Mouse (Mus musculus): ENCODE measurements around the gene Calm3. TPM values are rescaled to one million over a fixed set of nuclear protein-coding genes. Genes with fewer than 3 reads are reported as not detected.
A peak's percentile ranks its signal among the peaks of the same experiment; 100 is the strongest.

Calm3 gene
- total RNA-seq, 2 experiments from 2014 or later: 309 to 310 TPM

DNA sequence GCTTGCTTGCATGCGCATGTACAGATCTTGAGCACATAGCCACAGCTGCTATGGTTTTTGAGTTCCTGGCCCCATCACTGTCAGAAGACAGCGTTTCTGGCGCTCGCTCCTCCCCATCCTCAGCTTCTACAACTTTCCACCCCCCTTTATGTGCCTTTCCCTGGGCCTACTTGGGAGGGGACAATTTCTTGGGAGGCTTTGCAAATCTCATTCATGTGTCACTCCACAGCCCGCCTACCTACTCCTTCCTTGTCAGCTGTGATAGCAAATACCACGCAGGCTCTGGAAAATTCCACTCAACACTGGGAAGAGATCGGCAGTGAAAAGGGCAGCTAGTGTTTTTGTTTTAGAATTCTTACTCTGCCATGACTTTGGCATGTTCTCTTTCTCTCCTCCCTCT, 16.4 kb upstream of the Calm3 start:
- DNase-seq: peak; percentile 25

DNA sequence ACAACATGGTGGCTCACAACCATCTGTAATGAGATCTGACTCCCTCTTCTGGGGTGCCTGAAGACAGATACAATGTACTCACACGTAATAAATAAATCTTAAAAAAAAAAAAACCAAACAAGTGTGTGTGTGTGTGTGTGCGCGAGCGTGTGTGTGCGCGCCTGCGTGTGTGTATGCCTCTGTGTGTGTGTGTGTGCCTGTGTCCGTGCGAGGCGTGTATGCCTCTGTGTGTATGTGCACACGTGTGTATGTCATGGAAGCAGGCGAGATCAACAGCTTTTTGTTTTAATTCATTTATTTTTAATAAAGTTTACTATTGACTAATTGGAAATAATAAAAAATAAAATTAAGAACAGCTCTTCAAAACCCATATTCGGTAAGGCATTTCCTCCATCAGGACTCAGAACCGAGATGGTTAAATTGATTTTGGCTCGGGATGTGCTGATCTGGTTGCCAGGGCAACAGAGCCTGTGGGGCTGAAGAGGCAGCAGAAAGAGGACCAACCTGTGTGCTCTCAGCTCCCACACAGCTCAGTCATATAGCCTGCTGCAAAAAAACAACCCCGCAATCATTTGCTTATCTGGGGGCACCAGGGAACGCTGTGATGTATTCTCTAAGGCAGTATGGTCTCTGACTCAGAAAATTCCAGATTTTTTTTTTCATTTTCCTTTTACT, 14.3 kb upstream of the Calm3 start:
- DNase-seq: peak; percentile 39

DNA sequence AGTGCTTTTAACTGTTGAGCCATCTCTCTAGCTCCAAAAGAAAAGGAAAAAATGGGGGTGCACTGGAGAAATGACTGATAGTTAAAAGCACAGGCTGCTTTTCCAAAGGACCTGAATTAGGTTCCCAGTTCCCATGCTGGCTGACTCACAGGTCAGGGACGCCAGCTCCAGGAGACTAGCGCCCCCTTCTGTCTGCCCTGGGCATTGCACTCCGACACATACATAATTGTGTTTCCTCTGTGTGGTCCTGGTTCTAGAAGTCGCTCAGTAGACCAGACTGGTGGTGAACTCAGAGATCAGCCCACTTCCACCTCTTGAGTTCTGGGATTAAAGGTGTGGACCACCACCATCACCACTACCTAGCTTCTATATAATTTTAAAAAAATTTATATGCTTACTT, 13.4 kb upstream of the Calm3 start:
- peak; percentile 40 for DNase-seq

DNA sequence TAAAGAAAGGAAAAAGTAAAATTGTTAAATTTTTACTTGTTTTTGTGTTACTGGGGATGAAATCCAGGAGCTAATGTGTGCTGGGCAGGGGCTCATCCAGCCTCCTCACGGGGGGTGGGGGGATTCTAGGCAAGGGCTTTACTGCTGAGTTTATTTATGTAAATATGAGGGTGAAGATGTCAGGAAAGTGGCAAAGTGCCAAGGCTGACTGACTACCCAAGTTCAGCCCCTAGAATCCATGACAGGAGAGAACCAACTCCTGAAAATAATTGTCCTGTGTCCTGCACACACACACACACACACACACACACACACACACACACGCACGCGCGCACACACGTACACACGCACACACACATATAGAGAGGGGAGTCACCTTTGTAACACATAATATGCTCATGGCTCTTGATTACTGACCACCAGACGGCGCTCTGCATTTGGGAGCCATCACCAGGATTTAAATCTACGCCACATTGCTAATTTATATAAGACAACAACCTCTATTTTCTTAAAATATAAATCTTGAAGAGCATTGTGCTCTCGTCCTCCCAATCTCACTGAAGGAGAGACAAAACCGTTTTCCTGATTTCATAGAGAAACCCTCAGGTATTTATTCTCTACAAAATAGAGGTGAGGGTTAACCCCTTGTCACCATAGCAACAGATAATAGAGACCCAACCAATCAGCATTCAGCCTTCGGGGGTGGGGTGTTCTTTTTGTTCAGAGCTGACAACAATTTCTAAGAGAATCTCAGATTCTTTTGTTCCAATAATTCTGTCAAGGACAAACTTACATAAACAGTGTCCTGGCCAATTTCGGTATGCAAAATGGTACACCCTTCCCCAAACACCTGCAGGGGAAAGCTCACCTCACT, 9.0 kb upstream of the Calm3 start:
- peak; percentile 70 for DNase-seq

DNA sequence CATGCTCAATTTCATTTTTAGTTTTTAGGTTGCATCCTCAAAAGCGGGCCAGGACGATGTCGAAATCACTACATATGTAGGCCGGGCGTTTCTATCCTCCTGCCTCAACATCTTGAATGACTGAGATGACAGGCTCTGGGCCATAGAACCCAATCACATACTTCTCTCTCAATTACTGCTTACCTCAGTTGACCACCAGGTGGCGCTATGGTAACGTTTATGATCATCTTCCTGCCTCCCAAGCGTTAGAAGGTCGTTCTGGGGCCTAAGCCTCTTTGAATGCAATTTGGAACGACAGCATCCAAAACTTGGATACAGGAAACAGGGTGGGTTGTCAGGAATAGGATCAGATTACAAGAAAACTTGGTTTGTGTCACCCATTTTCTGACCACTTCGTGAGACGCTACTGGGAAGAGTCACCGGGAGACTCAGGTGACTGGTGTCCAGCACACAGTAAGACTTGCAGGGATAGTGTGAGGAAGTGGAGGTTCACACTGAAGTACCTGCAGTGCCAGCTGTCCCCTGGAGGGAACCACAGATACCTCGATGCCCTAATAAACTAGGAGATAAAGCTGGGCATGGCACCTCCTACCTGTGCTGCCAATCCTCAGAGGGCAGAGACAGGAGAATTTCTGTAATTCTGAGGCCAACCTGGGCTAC, 8.2 kb upstream of the Calm3 start:
- peak; percentile 91 for DNase-seq

DNA sequence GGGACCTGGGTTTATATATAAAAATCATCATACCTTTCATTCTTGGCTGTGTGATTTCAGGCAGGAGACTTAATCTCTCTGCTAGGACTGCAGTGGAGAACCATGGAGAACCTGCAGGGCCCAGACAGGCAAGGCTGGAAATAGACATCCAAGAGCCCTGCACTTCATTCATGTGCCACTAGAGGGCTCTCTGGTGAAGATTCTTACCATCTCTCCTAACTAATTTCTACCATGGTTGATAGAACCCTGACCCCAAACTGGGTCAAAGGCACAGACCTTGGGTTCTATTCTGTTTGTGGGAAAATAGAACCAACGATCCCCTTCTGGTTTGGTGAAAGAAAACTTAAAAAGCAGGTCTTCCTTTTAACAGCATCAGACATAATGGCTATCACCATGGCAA, 6.9 kb upstream of the Calm3 start:
- DNase-seq: peak; percentile 82

DNA sequence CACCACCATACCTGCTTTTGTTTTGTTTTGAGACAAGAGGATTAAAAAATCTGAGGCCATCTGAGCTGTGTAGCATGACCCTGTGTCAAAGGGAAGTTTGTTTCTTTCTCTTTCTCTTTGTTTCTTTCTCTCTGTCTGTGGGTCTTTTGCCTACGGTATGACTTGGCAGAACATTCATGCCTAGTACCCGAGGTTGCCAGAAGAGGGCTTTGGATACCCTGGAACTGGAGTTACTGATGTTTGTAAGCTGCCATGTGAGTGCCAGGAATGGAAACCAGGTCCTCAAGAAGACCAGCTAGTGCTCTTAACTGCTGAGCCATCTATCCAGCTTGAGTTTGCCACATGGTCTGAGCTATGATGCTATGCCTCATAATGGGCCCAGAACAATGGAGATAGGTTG, 4.4 kb upstream of the Calm3 start:
- no peak for DNase-seq

DNA sequence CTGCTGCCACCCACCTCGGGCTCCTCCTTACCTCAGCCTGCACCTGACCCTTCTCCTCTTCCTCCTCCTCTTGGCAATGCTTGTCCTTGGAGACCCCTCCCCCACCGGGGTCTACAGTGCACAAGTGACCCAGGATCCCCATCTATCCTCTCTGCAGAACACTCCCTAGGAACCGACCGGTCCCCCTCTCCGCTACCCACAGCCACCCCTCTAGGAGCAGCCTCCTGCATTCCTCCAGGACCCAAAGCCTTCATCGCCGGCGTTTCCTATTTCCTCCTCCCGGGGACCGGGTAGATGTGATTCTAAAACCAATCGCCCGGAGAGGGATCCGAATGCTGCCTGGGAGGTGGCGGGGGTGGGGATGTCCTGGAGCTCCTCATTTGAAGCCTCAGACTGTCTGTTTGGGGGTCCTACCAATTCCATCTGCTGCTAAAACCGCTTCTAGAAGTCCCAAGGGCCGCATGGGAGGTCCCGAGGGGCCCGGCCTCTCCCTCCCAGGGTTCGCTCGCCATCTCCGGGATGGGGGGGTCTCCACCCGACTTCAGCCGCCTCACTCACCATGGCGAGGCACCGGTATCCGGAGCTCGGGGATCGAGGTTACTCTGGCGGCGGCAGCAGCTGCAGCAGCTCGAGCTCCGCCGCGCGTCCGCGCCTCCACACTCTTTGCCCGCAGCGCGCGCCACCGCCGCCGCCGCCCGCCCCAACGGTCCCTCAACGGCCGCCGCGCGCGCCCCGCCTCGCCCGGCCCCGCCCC, 454 bp downstream of the Calm3 start:
- no peak for DNase-seq

DNA sequence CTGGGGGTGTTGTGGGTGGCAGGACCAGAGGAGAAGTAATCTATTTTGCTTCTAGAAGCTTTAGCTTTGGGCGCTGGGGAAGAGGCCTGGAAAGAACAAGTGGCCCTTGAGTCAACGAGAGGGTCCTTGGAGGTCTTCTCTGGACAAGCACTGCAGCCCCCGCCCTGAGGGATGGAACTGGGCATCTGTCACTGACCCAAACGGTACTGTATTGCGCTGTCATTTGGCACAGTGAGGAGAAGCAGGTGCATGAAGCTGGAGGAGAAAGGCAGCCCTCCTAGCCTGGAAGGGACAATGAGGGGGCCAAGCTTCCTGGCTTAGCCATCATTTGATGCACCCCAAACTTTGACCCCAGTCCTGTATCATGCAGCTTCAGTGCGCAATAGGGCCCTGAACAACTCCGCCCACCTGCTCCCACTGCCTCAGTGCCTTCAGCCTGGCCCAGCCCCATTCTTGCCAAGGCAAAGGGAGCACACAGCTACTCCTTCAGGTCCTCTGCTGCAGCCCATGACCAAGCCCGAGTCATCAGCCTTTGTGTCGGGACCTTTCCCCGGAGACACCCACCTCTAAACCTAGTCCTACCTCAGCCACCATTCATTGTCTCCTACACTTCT, 1.4 kb downstream of the Calm3 start:
- DNase-seq: no peak

DNA sequence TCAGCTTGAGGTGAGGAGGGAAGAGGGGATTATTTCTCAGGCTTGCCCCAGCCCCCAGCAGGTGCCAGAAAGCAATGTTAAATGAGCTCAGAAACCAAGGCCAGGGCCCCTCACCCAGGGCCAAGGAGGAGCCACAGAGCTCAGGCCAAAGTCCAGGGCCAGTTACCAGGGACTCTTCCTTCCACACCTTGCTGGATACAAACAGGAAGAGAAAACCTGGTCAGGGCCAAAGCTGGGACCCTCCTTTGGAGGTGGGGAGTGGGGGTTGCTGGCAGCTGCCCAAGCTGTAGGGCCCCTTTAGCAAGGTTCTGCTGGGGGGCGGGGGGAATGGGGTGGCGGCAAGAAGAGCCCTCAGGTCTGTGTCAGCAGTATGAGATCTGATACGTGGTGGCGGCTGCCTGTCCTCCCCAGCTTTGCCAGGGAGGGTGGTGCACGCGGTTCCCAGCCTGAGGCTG, 2.0 kb downstream of the Calm3 start:
- no peak for DNase-seq

DNA sequence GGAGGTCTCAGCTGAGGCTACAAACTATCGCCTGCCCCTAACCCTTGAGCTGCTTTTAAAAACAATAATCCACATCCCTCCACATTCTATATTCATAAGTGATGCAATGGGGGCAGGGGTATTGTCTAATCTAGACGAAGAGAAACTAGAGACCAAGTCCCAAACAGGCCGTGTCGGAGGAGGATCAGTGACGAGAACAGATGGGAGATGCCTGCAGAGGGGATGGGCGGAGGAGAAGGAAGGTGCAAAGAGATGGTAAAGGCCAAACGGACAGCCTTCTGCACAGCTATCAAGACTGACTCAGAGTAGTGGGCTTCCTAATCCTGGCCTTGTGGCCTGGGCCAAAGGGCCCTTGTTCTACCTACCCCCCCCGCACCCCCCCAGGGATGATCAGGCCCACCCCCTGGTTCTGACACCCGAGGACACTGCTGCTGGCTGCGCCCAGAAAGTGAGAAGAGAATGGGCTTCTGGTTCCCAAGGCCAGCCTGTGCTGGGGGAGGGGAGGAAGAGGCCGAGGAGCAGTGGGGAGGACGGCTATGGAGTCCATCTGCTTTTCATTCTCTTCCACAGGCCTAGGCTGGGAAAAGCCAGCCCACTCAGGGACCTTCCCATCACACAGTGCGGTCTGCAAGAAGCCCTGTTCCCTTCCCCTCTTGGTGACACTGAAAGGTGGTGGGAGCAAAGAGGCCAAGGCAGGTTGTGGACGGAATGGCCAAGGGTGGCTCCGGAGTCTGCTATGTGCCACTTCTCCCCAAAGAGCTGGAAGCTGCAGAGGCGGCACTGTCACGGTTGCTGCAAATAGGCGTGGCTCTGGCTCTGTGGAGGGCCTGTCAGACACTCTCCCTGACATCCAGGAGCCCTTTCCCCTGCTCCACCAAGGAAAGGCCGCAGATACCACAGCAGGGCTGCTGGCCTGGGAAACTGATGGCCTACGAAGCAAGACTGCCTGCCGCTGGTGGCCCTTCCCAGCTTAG, 2.8 kb downstream of the Calm3 start:
- DNase-seq: no peak

DNA sequence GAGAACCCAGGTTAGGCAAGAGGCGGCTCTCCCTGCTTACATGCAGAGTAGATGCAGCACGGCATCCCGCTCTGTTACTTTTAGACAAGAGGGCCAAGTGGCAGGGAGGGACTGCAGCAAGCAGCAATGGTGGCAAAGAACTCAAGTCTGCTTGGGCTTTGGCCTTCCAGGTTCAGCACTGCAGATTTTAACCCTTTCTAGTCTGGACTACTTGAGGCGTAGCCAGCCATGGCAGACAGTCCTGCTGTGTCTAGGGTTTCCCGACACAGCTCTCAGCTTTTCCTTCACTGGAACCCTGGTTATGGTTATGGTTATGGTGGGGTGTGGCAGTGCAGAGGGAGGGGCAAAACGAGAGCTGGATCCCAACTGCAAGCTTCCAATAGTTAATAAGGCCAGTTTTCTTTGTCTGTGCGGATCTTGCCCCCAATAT, 3.7 kb downstream of the Calm3 start:
- DNase-seq: no peak

DNA sequence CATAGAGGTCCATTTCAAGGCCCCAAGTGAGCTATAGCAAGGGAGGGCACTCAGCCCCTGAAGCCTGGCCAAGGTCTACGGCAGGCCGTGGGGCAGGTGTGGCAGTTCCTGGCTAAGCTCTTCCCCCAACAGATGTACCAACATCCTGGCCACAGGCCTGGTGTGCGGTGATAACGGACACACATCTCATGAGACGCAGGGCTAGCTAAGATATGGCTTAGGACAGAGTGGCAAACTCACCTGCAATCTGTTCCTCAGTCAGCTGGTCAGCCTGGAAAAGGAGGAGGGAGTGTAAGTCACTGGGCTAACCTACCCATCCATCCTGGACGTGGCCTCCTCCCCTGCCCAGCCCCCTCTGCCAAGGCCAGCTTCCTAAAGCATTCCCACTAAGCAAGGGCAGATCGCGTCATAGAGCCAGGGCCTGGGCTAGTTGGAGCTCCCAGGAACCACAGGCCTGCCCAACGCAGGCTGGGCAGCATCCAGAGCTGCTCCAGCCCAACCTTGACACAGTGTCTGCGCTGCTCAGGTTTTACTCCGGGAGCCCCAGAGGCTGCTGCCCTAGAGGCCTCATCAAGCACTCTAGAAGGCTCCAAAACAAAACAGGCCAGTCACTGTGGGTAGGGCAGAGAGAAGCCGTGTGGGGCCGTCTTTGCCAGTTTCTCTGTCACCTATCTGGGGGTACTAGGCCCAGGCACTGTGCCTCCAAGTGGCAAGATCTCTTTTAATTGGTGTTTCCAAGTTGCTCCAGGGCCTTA, 4.3 kb downstream of the Calm3 start:
- DNase-seq: no peak

DNA sequence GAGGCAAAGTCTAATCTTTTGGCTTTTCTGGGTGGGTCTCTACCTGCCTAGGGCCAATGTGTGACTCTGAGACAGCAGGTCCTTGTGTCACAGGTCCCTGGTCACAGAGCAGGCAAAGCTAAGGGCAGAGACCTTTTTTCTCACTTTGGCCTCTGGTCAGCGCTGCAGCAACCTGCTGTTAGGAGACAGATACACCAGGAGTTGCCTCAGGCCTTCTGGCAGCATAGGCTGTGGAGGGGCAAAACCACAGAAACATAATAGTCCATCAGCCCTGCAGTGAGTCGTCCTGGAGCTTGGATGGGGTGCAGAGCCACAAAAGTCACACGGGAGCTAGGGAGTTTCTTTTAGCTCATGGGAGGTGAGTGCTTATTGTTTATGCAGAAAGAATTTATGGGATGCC, 5.2 kb downstream of the Calm3 start:
- no peak for DNase-seq

DNA sequence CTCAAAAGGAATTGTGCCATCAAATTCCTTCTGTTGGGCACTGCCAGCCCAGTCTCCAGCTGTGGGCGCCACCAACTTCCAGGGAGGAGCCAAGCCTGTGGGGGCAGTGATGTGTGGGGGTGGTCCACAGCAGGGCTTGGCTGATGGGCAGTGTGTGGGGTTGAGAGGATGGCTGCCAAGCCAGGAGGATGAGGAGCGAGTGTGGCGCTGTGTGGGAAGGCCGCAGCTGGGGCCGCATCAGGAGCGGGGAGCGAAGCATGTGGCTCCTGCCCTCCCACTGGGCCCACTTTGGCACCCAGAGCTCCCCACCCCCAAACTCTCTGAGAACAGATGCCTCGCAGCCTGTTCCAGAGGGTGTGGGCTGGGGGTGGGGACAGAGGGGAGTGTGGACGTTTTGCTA, 5.9 kb downstream of the Calm3 start:
- DNase-seq: no peak

DNA sequence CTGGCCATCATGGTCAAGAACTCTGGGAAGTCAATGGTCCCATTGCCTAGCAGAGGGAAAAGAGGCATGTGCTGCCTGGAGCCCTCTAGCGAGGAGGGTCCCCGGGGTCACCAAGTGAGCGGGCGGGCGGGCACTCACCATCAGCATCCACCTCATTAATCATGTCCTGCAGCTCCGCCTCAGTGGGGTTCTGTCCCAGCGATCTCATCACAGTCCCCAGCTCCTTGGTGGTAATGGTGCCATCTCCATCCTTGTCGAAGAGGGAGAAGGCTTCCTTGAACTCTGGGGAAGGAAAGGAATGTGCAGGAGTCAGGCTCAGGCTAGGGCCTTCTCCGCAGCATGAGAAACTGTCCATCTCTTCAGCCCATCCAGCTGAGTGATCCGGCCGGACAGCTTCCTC, 6.5 kb downstream of the Calm3 start:
- no peak for DNase-seq

DNA sequence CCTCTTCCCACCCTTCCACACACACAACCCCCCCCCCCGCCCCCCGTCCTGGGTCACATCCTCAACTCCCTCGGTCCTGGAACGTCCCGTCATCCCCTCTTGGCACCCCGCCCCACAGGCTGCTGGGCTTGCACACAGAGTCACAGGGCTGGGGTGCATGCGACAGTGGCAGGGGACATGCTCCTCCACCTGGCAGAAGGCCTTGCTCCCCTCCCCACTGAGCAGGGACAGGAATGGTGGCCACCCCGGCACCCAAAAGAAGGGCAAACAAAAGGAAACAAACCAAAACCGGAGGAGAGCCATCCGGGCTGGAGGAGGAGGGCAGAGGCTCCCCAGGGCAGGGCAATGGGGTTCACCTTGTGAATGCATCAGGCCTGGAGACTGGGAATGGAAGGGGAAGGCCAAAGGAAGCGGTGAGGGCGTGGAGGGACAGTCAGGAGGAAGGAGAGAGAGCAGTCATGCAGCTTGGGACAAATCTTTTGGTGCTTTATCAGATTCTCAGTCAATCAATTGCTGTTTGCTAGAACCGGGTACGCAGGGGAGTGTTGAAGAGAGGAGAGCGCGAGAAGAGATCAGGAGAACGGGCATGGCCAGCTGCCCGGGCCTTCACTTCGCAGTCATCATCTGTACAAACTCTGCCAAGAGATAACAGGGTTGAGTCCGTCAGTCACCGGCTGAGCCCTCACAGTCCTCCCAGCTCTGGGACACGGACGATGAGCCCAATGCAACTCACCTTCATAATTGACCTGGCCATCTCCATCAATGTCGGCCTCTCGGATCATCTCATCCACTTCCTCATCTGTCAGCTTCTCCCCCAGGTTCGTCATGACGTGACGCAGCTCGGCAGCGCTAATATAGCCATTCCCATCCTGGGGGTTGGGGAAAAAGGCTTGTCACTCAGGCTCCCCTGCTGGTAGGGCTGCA, 7.3 kb downstream of the Calm3 start:
- DNase-seq: peak; percentile 64

DNA sequence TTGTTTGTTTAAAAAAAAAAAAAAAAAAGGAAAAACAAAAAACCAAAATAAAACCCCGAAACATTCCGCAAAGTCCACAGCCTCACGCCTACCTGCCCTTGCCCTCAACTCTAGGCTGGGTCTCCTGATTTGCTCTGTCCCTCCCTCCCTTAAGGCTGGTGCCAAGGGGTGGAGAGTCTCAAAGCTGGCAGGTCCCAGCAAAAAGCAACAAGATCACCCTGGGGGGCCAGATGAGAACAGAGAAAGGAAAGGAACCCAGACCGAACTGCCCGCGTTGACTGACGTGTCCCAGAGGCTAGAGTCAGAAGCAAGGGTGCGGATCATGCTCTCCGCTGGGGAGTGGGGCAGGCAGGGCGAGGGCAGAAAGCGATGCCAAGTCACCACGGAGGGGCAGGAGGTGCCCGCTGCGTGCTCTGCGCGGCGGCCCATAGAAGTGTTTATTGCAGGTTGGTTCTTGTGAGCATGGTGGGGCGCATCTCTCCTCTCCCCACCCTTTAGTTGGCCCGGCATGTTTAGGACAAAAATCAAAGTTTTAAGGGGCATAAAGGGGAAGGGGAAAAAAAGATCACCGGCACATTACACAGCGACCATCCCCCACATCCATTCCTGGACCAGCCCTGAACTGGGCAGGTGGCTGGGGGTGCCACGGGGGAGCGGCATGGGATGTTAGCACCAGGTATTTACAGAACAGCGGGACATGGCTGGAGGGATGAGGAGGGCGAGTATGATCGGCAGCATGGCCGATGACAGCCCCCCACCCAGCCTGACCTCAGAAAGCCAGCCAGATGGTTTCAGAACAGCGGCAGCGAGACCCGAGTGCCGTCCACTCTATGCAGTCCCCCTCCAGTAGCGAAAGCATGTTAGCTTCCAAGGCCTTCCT, 8.2 kb downstream of the Calm3 start:
- DNase-seq: no peak

Measured in heart, postnatal 4 days (tissue).